Mouse (Mus musculus) thymus, postnatal 0 days (tissue): ENCODE measurements around the gene Celf2. TPM values are rescaled to one million over a fixed set of nuclear protein-coding genes. Genes with fewer than 3 reads are reported as not detected.
"Not testable (repeated sequence)": the region's sequence is repeated elsewhere in the genome, so short reads cannot be mapped to it uniquely, and the experiment has no call there.

ENCODE experiments used
- DNase-seq: peaks from one replicate; pipeline ENCODE4 v3.0.0-alpha.2; 2015; ENCODE audit warnings: low spot score
- polyA plus RNA-seq: library from polyadenylated mRNA; unstranded; fragments of >200 nt; fragmentation: Nextera tagmentation; extraction: Ambion mirVana; gene quantifications from 2 replicates; pipeline ENCODE4 v1.2.1, GENCODE M21; 2015

The Celf2 gene
- polyA plus RNA-seq, 1 experiment from 2014 or later = 184 TPM

- DNase-seq = no peak
Measured at GRCm38 (mm10) chr2:7267166-7267565, 242.2 kb downstream of the Celf2 start.

GRCm38 (mm10) chr2:7262668-7263067 is 246.7 kb downstream of the Celf2 start:
- not testable (repeated sequence) for DNase-seq

GRCm38 (mm10) chr2:7260186-7260585 is 249.2 kb downstream of the Celf2 start:
- DNase-seq = no peak

- no peak for DNase-seq
Measured at GRCm38 (mm10) chr2:7259616-7260015, 249.7 kb downstream of the Celf2 start.

GRCm38 (mm10) chr2:7256023-7256422 is 253.3 kb downstream of the Celf2 start:
- DNase-seq = no peak

GRCm38 (mm10) chr2:7255386-7255785 is 254.0 kb downstream of the Celf2 start:
- DNase-seq = no peak

GRCm38 (mm10) chr2:7250314-7250713 is 259.0 kb downstream of the Celf2 start:
- DNase-seq = no peak

- no peak for DNase-seq
Measured at GRCm38 (mm10) chr2:7249002-7249401, 260.4 kb downstream of the Celf2 start.

- no peak for DNase-seq
Measured at GRCm38 (mm10) chr2:7245958-7246774, 263.2 kb downstream of the Celf2 start.

GRCm38 (mm10) chr2:7242139-7242538 is 267.2 kb downstream of the Celf2 start:
- DNase-seq = no peak

- no peak for DNase-seq
Measured at GRCm38 (mm10) chr2:7241523-7241941, 267.8 kb downstream of the Celf2 start.

- no peak for DNase-seq
Measured at GRCm38 (mm10) chr2:7237283-7237682, 272.1 kb downstream of the Celf2 start.

GRCm38 (mm10) chr2:7236452-7236851 is 272.9 kb downstream of the Celf2 start:
- DNase-seq = no peak

GRCm38 (mm10) chr2:7235059-7235741 is 274.2 kb downstream of the Celf2 start:
- DNase-seq = no peak

- DNase-seq = no peak
Measured at GRCm38 (mm10) chr2:7234587-7234986, 274.8 kb downstream of the Celf2 start.

GRCm38 (mm10) chr2:7233411-7233810 is 276.0 kb downstream of the Celf2 start:
- DNase-seq = no peak

GRCm38 (mm10) chr2:7226785-7227184 is 282.6 kb downstream of the Celf2 start:
- no peak for DNase-seq

GRCm38 (mm10) chr2:7224346-7225071 is 284.9 kb downstream of the Celf2 start:
- no peak for DNase-seq

GRCm38 (mm10) chr2:7223538-7223937 is 285.8 kb downstream of the Celf2 start:
- no peak for DNase-seq

GRCm38 (mm10) chr2:7222886-7223285 is 286.5 kb downstream of the Celf2 start:
- DNase-seq = no peak

GRCm38 (mm10) chr2:7221856-7222255 is 287.5 kb downstream of the Celf2 start:
- DNase-seq = no peak

- DNase-seq = no peak
Measured at GRCm38 (mm10) chr2:7218101-7218500, 291.3 kb downstream of the Celf2 start.
